31 mouse cellular contexts compared by ENCODE assay signal in the genomic region with DNA sequence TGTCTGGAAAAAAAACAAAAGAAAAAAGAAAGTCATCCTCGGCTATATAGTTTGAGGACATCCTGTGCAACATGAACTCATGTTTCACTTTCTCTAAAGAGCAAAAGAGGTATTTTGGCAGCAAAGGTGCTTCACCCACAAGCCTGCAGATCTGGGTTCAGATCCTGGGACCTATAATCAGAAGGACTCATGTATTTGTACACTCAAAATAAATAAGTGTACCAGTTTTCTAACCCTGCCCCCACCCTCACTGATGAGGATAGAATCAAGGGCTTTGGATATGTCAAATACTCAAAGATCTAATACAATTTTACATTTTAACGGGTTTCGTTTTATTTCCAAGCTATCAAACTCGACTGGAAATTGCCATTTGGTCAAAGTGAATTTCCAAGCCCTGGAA. TPM values are rescaled to one million over a fixed set of nuclear protein-coding genes. Genes with fewer than 3 reads are reported as not detected.
A peak's percentile ranks its signal among the peaks of the same experiment; 100 is the strongest.
DNase-seq lines count a peak whose midpoint lies in the region; ATAC-seq and TF ChIP-seq lines count a peak whose summit lies in the region.
"Had no signal": no experiment of that assay in that cellular context is flagged by ENCODE, and none has a peak within 500 bp of the region (broad histone marks: within the 10 kb centered on the region; RNA-seq: fewer than 3 reads in every experiment).

No protein-coding gene starts in this region.

- no peak overlapping the region for H3K9ac ChIP-seq in hindbrain, embryonic 14.5 days
- H3K9ac ChIP-seq in hindbrain, embryonic 16.5 days (ENCODE audit: low read depth, low read length), result no peak overlapping the region
- no peak overlapping the region for H3K9ac ChIP-seq in liver, embryonic 12.5 days
- no peak overlapping the region for H3K9ac ChIP-seq in liver, postnatal 0 days (replicated peaks)
- no peak overlapping the region for H3K9ac ChIP-seq in forebrain, embryonic 15.5 days (replicated peaks)
- H3K9ac ChIP-seq: heart, embryonic 12.5 days had no signal

- TF ChIP-seq EP300 in liver, postnatal 0 days (IDR thresholded peaks at IDR 0.05; ENCODE audit: low read depth), result no peak

- no peaks in the 10 kb centered on the region for H3K27me3 ChIP-seq in hindbrain, embryonic 14.5 days (ENCODE audit: control insufficient read depth, insufficient read depth, low read length)
- H3K27me3 ChIP-seq in hindbrain, embryonic 16.5 days (replicated peaks; ENCODE audit: control insufficient read depth, insufficient read depth, low read length), result no peaks in the 10 kb centered on the region
- H3K27me3 ChIP-seq in E14TG2a.4 (ENCODE audit: insufficient read depth, low read length), result no peaks in the 10 kb centered on the region
- no peaks in the 10 kb centered on the region for H3K27me3 ChIP-seq in liver, embryonic 12.5 days (replicated peaks)
- H3K27me3 ChIP-seq in liver, postnatal 0 days (ENCODE audit: insufficient read depth, low read length), result no peaks in the 10 kb centered on the region
- no peaks in the 10 kb centered on the region for H3K27me3 ChIP-seq in forebrain, embryonic 15.5 days
- H3K27me3 ChIP-seq: embryonic facial prominence, embryonic 15.5 days; heart, embryonic 12.5 days; intestine, embryonic 15.5 days had no signal

- 84% methylated on average over 4 of the region's 4 CpGs for WGBS in hindbrain, embryonic 14.5 days
- 80% methylated on average over 4 of the region's 4 CpGs for WGBS in hindbrain, embryonic 16.5 days
- 58% methylated on average over 4 of the region's 4 CpGs for WGBS in liver, embryonic 12.5 days (ENCODE audit: insufficient replicate concordance)
- WGBS in liver, postnatal 0 days (ENCODE audit: insufficient replicate concordance), result 58% methylated on average over 4 of the region's 4 CpGs
- 79% methylated on average over 4 of the region's 4 CpGs for WGBS in forebrain, embryonic 15.5 days

- H3K27ac ChIP-seq in hindbrain, embryonic 14.5 days, result no peak overlapping the region
- H3K27ac ChIP-seq in hindbrain, embryonic 16.5 days (ENCODE audit: low read depth, low read length), result no peak overlapping the region
- H3K27ac ChIP-seq in liver, embryonic 12.5 days, result no peak overlapping the region
- H3K27ac ChIP-seq in liver, postnatal 0 days (ENCODE audit: low read depth), result no peak overlapping the region
- H3K27ac ChIP-seq in forebrain, embryonic 15.5 days (replicated peaks), result no peak overlapping the region
- H3K27ac ChIP-seq: embryonic facial prominence, embryonic 15.5 days; forebrain, embryonic 10.5 days; intestine, embryonic 15.5 days had no signal

- no peak for ATAC-seq in hindbrain, embryonic 14.5 days (ENCODE audit: low FRiP score)
- ATAC-seq in hindbrain, embryonic 16.5 days, result no peak
- no peak for ATAC-seq in liver, embryonic 12.5 days
- no peak for ATAC-seq in liver, postnatal 0 days
- no peak for ATAC-seq in forebrain, embryonic 15.5 days (replicated peaks)
- ATAC-seq: CD4-positive, CD25-positive, alpha-beta regulatory T cell, adult 4 months; forebrain, embryonic 14.5 days; hindbrain, postnatal 0 days; intestine, embryonic 15.5 days had no signal

- 0 out of 2 replicates have a peak overlapping the region, but pooled peaks have one; percentile 95 for H3K4me2 ChIP-seq in hindbrain, embryonic 14.5 days (replicated peaks)
- H3K4me2 ChIP-seq in hindbrain, embryonic 16.5 days (ENCODE audit: low read length), result no peak overlapping the region
- peak overlapping the region; percentile 91 for H3K4me2 ChIP-seq in liver, embryonic 12.5 days
- 0 out of 2 replicates have a peak overlapping the region, but pooled peaks have one; percentile 92 for H3K4me2 ChIP-seq in liver, postnatal 0 days (ENCODE audit: low read depth, low read length)
- H3K4me2 ChIP-seq in forebrain, embryonic 15.5 days (replicated peaks), result no peak overlapping the region

- H3K9me3 ChIP-seq in hindbrain, embryonic 14.5 days (ENCODE audit: control insufficient read depth, low read length), result no peaks in the 10 kb centered on the region
- no peaks in the 10 kb centered on the region for H3K9me3 ChIP-seq in hindbrain, embryonic 16.5 days (ENCODE audit: control insufficient read depth, low read length)
- H3K9me3 ChIP-seq in E14TG2a.4 (ENCODE audit: low read length), result no peaks in the 10 kb centered on the region
- no peaks in the 10 kb centered on the region for H3K9me3 ChIP-seq in liver, embryonic 12.5 days (replicated peaks)
- no peaks in the 10 kb centered on the region for H3K9me3 ChIP-seq in liver, postnatal 0 days (ENCODE audit: low read length)
- H3K9me3 ChIP-seq in forebrain, embryonic 15.5 days, result no peaks in the 10 kb centered on the region
- H3K9me3 ChIP-seq: embryonic facial prominence, embryonic 15.5 days; forebrain, embryonic 10.5 days; heart, embryonic 12.5 days; intestine, embryonic 15.5 days had no signal

- TF ChIP-seq CTCF in E14TG2a.4 (conservative IDR thresholded peaks at IDR 0.05; ENCODE audit: low read length), result no peak
- no peak for TF ChIP-seq CTCF in liver, postnatal 0 days (IDR thresholded peaks at IDR 0.05; ENCODE audit: low read depth)

- DNase-seq in hindbrain, embryonic 14.5 days (ENCODE audit: low spot score), result no peak
- DNase-seq in liver, postnatal 0 days, result no peak
- no peak for DNase-seq in frontal cortex, postnatal 14 days (ENCODE audit: low spot score in 2 of 2)
- DNase-seq in layer of hippocampus, adult 8-10 months (ENCODE audit: low spot score in 2 of 2), result no peak
- DNase-seq: adrenal gland, adult 2 months; adrenal gland, postnatal 25 days; B cell, adult 2 months; cerebellum, adult 2 months; cerebellum, postnatal 14 days; embryo, embryonic 11 days; gastrocnemius, postnatal 36 days; heart, adult 18-20 months; heart, postnatal 36 days had no signal

- no peak overlapping the region for H3K4me3 ChIP-seq in hindbrain, embryonic 14.5 days (replicated peaks; ENCODE audit: low read length)
- no peak overlapping the region for H3K4me3 ChIP-seq in hindbrain, embryonic 16.5 days (ENCODE audit: low read length)
- peak overlapping the region; percentile 90 for H3K4me3 ChIP-seq in E14TG2a.4 (replicated peaks; ENCODE audit: low read length)
- H3K4me3 ChIP-seq in liver, embryonic 12.5 days, result no peak overlapping the region
- no peak overlapping the region for H3K4me3 ChIP-seq in liver, postnatal 0 days (ENCODE audit: low read depth, low read length)
- no peak overlapping the region for H3K4me3 ChIP-seq in forebrain, embryonic 15.5 days

- peaks cover 45% of the 10 kb centered on the region for H3K4me1 ChIP-seq in hindbrain, embryonic 14.5 days (replicated peaks; ENCODE audit: control insufficient read depth, insufficient read depth, low read length)
- H3K4me1 ChIP-seq in hindbrain, embryonic 16.5 days (ENCODE audit: control insufficient read depth, insufficient read depth, low read depth, low read length), result peaks cover 25% of the 10 kb centered on the region
- H3K4me1 ChIP-seq in E14TG2a.4 (replicated peaks; ENCODE audit: low read depth, low read length), result peaks cover 42% of the 10 kb centered on the region
- H3K4me1 ChIP-seq in liver, embryonic 12.5 days, result peaks cover 56% of the 10 kb centered on the region
- peaks cover 21% of the 10 kb centered on the region for H3K4me1 ChIP-seq in liver, postnatal 0 days (ENCODE audit: insufficient read depth)
- peaks cover 45% of the 10 kb centered on the region for H3K4me1 ChIP-seq in forebrain, embryonic 15.5 days

- H3K36me3 ChIP-seq in hindbrain, embryonic 14.5 days (replicated peaks; ENCODE audit: control insufficient read depth, insufficient read depth), result no peaks in the 10 kb centered on the region
- H3K36me3 ChIP-seq in hindbrain, embryonic 16.5 days (ENCODE audit: control insufficient read depth, insufficient read depth, low read length), result no peaks in the 10 kb centered on the region
- peaks cover 25% of the 10 kb centered on the region for H3K36me3 ChIP-seq in E14TG2a.4 (ENCODE audit: insufficient read depth, low read length)
- peaks cover 4% of the 10 kb centered on the region; the same call in 1 of the 2 replicates for H3K36me3 ChIP-seq in liver, embryonic 12.5 days
- H3K36me3 ChIP-seq in liver, postnatal 0 days (replicated peaks; ENCODE audit: insufficient read depth, low read length), result no peaks in the 10 kb centered on the region
- H3K36me3 ChIP-seq in forebrain, embryonic 15.5 days, result no peaks in the 10 kb centered on the region
- H3K36me3 ChIP-seq: embryonic facial prominence, embryonic 15.5 days; heart, embryonic 12.5 days; intestine, embryonic 15.5 days had no signal

RNA-seq across cellular contexts. Expression of gene Slc12a6, which starts 1.3 kb away (rescaled TPM):
- 25.6 and 25.7 TPM in 2 replicates for polyA plus RNA-seq in hindbrain, embryonic 14.5 days (2014; fragmentation: Nextera tagmentation; extraction: Ambion mirVana)
- 14.7 and 17.5 TPM in 2 replicates for polyA plus RNA-seq in hindbrain, embryonic 16.5 days (2015; fragmentation: Nextera tagmentation; extraction: Ambion mirVana)
- polyA plus RNA-seq in liver, embryonic 12.5 days (2016; fragmentation: Nextera tagmentation; extraction: Ambion mirVana), result 7.0 and 7.4 TPM in 2 replicates
- polyA plus RNA-seq in liver, postnatal 0 days (2015; fragmentation: Nextera tagmentation; extraction: Ambion mirVana), result 3.7 and 4.1 TPM in 2 replicates
- polyA plus RNA-seq in forebrain, embryonic 15.5 days (2015; fragmentation: Nextera tagmentation; extraction: Ambion mirVana), result 15.6 and 16.9 TPM in 2 replicates
- 100 to 1,000 TPM in 3 of 4 experiments, 10 to 100 TPM in 1; 92.5 to 117 (median 109) TPM for total RNA-seq in layer of hippocampus, adult 8-10 months (2022)

RNA-seq across cellular contexts. Expression of gene Gm21985, which starts 1.8 kb away (rescaled TPM):
- not detected in 2 replicates for polyA plus RNA-seq in hindbrain, embryonic 14.5 days (2014; fragmentation: Nextera tagmentation; extraction: Ambion mirVana)
- not detected in 2 replicates for polyA plus RNA-seq in hindbrain, embryonic 16.5 days (2015; fragmentation: Nextera tagmentation; extraction: Ambion mirVana)
- not detected in 2 replicates for polyA plus RNA-seq in liver, embryonic 12.5 days (2016; fragmentation: Nextera tagmentation; extraction: Ambion mirVana)
- not detected in 2 replicates for polyA plus RNA-seq in liver, postnatal 0 days (2015; fragmentation: Nextera tagmentation; extraction: Ambion mirVana)
- polyA plus RNA-seq in forebrain, embryonic 15.5 days (2015; fragmentation: Nextera tagmentation; extraction: Ambion mirVana), result 0.06 TPM in 1 of 2 replicates, not detected in the other
- total RNA-seq in layer of hippocampus, adult 8-10 months (2022), result 1 to 10 TPM in 3 of 4 experiments, under 1 TPM in 1; 0.96 to 3.1 (median 2.8) TPM
- total RNA-seq: adrenal gland, postnatal 25 days; common myeloid progenitor, adult 5-6 weeks; hindbrain, postnatal 0 days had no signal
- polyA plus RNA-seq: adrenal gland, adult 2 months; CD4-positive, CD25-positive, alpha-beta regulatory T cell, adult 4 months; cerebellum, adult 2 months; embryonic facial prominence, embryonic 11.5 days; embryonic facial prominence, embryonic 15.5 days; erythroblast, embryonic 14.5 days; forebrain, embryonic 10.5 days; forebrain, embryonic 14.5 days; heart, embryonic 12.5 days; heart, embryonic 16.5 days; hindbrain, embryonic 11.5 days; hindbrain, postnatal 0 days; intestine, embryonic 15.5 days had no signal

RNA-seq across cellular contexts. Expression of gene Nop10, which starts 2.6 kb away (rescaled TPM):
- polyA plus RNA-seq in hindbrain, embryonic 14.5 days (2014; fragmentation: Nextera tagmentation; extraction: Ambion mirVana), result 169 and 177 TPM in 2 replicates
- 165 and 189 TPM in 2 replicates for polyA plus RNA-seq in hindbrain, embryonic 16.5 days (2015; fragmentation: Nextera tagmentation; extraction: Ambion mirVana)
- polyA plus RNA-seq in liver, embryonic 12.5 days (2016; fragmentation: Nextera tagmentation; extraction: Ambion mirVana), result 211 and 213 TPM in 2 replicates
- 129 TPM in 2 replicates for polyA plus RNA-seq in liver, postnatal 0 days (2015; fragmentation: Nextera tagmentation; extraction: Ambion mirVana)
- polyA plus RNA-seq in forebrain, embryonic 15.5 days (2015; fragmentation: Nextera tagmentation; extraction: Ambion mirVana), result 164 and 187 TPM in 2 replicates
- total RNA-seq in layer of hippocampus, adult 8-10 months (2022), result 10 to 100 TPM; 44.3 to 56.8 (median 50.6) TPM

RNA-seq across cellular contexts. Expression of gene Nutm1, which starts 5.3 kb away (rescaled TPM):
- not detected in 2 replicates for polyA plus RNA-seq in hindbrain, embryonic 14.5 days (2014; fragmentation: Nextera tagmentation; extraction: Ambion mirVana)
- 0.04 TPM in 1 of 2 replicates, not detected in the other for polyA plus RNA-seq in hindbrain, embryonic 16.5 days (2015; fragmentation: Nextera tagmentation; extraction: Ambion mirVana)
- polyA plus RNA-seq in liver, embryonic 12.5 days (2016; fragmentation: Nextera tagmentation; extraction: Ambion mirVana), result not detected in 2 replicates
- 0.02 TPM in 1 of 2 replicates, not detected in the other for polyA plus RNA-seq in liver, postnatal 0 days (2015; fragmentation: Nextera tagmentation; extraction: Ambion mirVana)
- polyA plus RNA-seq in forebrain, embryonic 15.5 days (2015; fragmentation: Nextera tagmentation; extraction: Ambion mirVana), result 0.04 TPM in 1 of 2 replicates, not detected in the other
- total RNA-seq in layer of hippocampus, adult 8-10 months (2022), result not detected
- total RNA-seq: adrenal gland, adult 2 months; adrenal gland, postnatal 25 days; common myeloid progenitor, adult 5-6 weeks; gastrocnemius, adult 18-20 months; gastrocnemius, postnatal 36 days; heart, adult 18-20 months; heart, postnatal 36 days had no signal
- polyA plus RNA-seq: adrenal gland, adult 2 months; CD4-positive, CD25-positive, alpha-beta regulatory T cell, adult 4 months; cerebellum, adult 2 months; embryonic facial prominence, embryonic 11.5 days; embryonic facial prominence, embryonic 15.5 days; erythroblast, embryonic 14.5 days; forebrain, embryonic 14.5 days; frontal cortex, adult 2 months; heart, embryonic 12.5 days; heart, embryonic 16.5 days; intestine, embryonic 15.5 days had no signal

RNA-seq across cellular contexts. Expression of gene Lpcat4, which starts 25.1 kb away (rescaled TPM):
- 22.0 and 23.1 TPM in 2 replicates for polyA plus RNA-seq in hindbrain, embryonic 14.5 days (2014; fragmentation: Nextera tagmentation; extraction: Ambion mirVana)
- polyA plus RNA-seq in hindbrain, embryonic 16.5 days (2015; fragmentation: Nextera tagmentation; extraction: Ambion mirVana), result 28.5 and 32.4 TPM in 2 replicates
- polyA plus RNA-seq in liver, embryonic 12.5 days (2016; fragmentation: Nextera tagmentation; extraction: Ambion mirVana), result 5.9 TPM in 2 replicates
- polyA plus RNA-seq in liver, postnatal 0 days (2015; fragmentation: Nextera tagmentation; extraction: Ambion mirVana), result 1.6 and 1.7 TPM in 2 replicates
- 13.4 and 15.2 TPM in 2 replicates for polyA plus RNA-seq in forebrain, embryonic 15.5 days (2015; fragmentation: Nextera tagmentation; extraction: Ambion mirVana)
- total RNA-seq in layer of hippocampus, adult 8-10 months (2022), result 10 to 100 TPM; 82.2 to 88.5 (median 84.5) TPM

Comparison
In these comparisons a context has a peak if more than half of its experiments do, and no peak if none do; other contexts are left out.
1. H3K4me2 ChIP-seq: peak in hindbrain, embryonic 14.5 days (single experiment), liver, embryonic 12.5 days (single experiment) and liver, postnatal 0 days (single experiment); none in hindbrain, embryonic 16.5 days (single experiment) and forebrain, embryonic 15.5 days (single experiment).